Mouse (Mus musculus) lung, postnatal 0 days (tissue): ENCODE data around the gene N4bp1. TPM values are rescaled to one million over a fixed set of nuclear protein-coding genes. Genes with fewer than 3 reads are reported as not detected.

Experiments used
- ATAC-seq: fragments of 200-750 bp; cut with Nextera tagmentation; 2 replicates; pipeline ENCODE4 v1.8.0; 2017; ENCODE audit warnings: moderate library complexity
- DNase-seq: peaks from one replicate; pipeline ENCODE4 v3.0.0-alpha.2; 2016; ENCODE audit warnings: low spot score
- H3K27ac ChIP-seq: fragments of 300-500 bp; sonication (generic); 2 replicates; pipeline ENCODE4 v1.5.1; 2014; ENCODE audit warnings: antibody characterized with exemption, mild to moderate bottlenecking, low read length, mixed read lengths
- H3K27me3 ChIP-seq: fragments of 300-500 bp; sonication (generic); replicated peaks from 2 replicates; pipeline ENCODE4 v1.6.1; 2014; ENCODE audit warnings: low read length, mixed read lengths; ENCODE audit not compliant: insufficient read depth
- H3K36me3 ChIP-seq: fragments of 300-500 bp; sonication (generic); 2 replicates; pipeline ENCODE4 v1.6.1; 2014; ENCODE audit warnings: low read length, mixed read lengths; ENCODE audit not compliant: insufficient read depth
- H3K4me1 ChIP-seq: fragments of 300-500 bp; sonication (generic); 2 replicates; pipeline ENCODE4 v1.6.1; 2014; ENCODE audit warnings: antibody characterized with exemption, low read depth, low read length, mixed read lengths; ENCODE audit not compliant: insufficient read depth
- H3K4me2 ChIP-seq: fragments of 300-500 bp; sonication (generic); replicated peaks from 2 replicates; pipeline ENCODE4 v1.6.1; 2014; ENCODE audit warnings: low read depth, mild to moderate bottlenecking, low read length, moderate library complexity, mixed read lengths
- H3K4me3 ChIP-seq: fragments of 300-500 bp; sonication (generic); 2 replicates; pipeline ENCODE4 v1.5.1; 2014; ENCODE audit warnings: low read depth, low read length
- H3K9ac ChIP-seq: fragments of 300-500 bp; sonication (generic); replicated peaks from 2 replicates; pipeline ENCODE4 v1.6.1; 2014; ENCODE audit warnings: low read depth, mild to moderate bottlenecking
- H3K9me3 ChIP-seq: fragments of 300-500 bp; sonication (generic); 2 replicates; pipeline ENCODE4 v1.6.1; 2016; ENCODE audit warnings: low read length, mixed read lengths
- CTCF ChIP-seq: IDR thresholded peaks from 2 replicates; pipeline ENCODE4 v1.5.1; 2016; ENCODE audit warnings: antibody characterized with exemption, mild to moderate bottlenecking
- EP300 ChIP-seq: IDR thresholded peaks from 2 replicates; pipeline ENCODE4 v1.6.1; 2016; ENCODE audit warnings: antibody characterized with exemption, mild to moderate bottlenecking, control low read depth
- WGBS: fragments of 180-500 bp; shearing (Covaris S2); extraction: QIAGEN DNeasy Blood & Tissue Kit; methylation state at CpG from one replicate; pipeline ENCODE4 v1.1.7; 2014; 5-methylcytosine and 5-hydroxymethylcytosine counted together
- polyA plus RNA-seq: library from polyadenylated mRNA; unstranded; fragments of >200 nt; fragmentation: Nextera tagmentation; extraction: Ambion mirVana; gene quantifications from 2 replicates; pipeline ENCODE4 v1.2.1, GENCODE M21; 2015

The N4bp1 gene
- polyA plus RNA-seq, 1 experiment from 2014 or later = 5.4 TPM

- no peaks in the 10 kb centered on the region for H3K36me3 ChIP-seq
Measured at GRCm38 (mm10) chr8:86840120-86840693, 44.9 kb downstream of the N4bp1 start.

GRCm38 (mm10) chr8:86838707-86839438 is 46.2 kb downstream of the N4bp1 start:
- Histone ChIP-seq H3K27ac (no peak overlapping the region), H3K27me3 (no peaks in the 10 kb centered on the region), H3K4me1 (no peaks in the 10 kb centered on the region), H3K4me3 (no peak overlapping the region), H3K4me2 (no peak overlapping the region), H3K9me3 (no peaks in the 10 kb centered on the region), H3K9ac (no peak overlapping the region), H3K36me3 (no peaks in the 10 kb centered on the region)
- 92% methylated on average over 6 of the region's 6 CpGs for WGBS
- no peak for ATAC-seq
- no peak for TF ChIP-seq EP300
- TF ChIP-seq CTCF = no peak
- DNase-seq = no peak

More at GRCm38 (mm10) chr8:86840120-86840693, 44.9 kb downstream of the N4bp1 start:
- no peak overlapping the region for H3K4me3 ChIP-seq
- H3K9ac ChIP-seq = no peak overlapping the region
- H3K27me3 ChIP-seq = no peaks in the 10 kb centered on the region
- no peaks in the 10 kb centered on the region for H3K4me1 ChIP-seq
- ATAC-seq = no peak
- H3K9me3 ChIP-seq = no peaks in the 10 kb centered on the region
- H3K27ac ChIP-seq = no peak overlapping the region
- TF ChIP-seq EP300 (no peak), CTCF (no peak)
- WGBS = 97% methylated on average over 12 of the region's 12 CpGs
- H3K4me2 ChIP-seq = no peak overlapping the region
- no peak for DNase-seq

GRCm38 (mm10) chr8:86837234-86837633 is 47.8 kb downstream of the N4bp1 start:
- ATAC-seq = no peak
- Histone ChIP-seq H3K9me3 (no peaks in the 10 kb centered on the region), H3K4me3 (no peak overlapping the region), H3K9ac (no peak overlapping the region), H3K27ac (no peak overlapping the region), H3K36me3 (no peaks in the 10 kb centered on the region), H3K4me2 (no peak overlapping the region), H3K4me1 (no peaks in the 10 kb centered on the region), H3K27me3 (no peaks in the 10 kb centered on the region)
- TF ChIP-seq CTCF (no peak), EP300 (no peak)
- 77% methylated on average over 2 of the region's 2 CpGs for WGBS
- no peak for DNase-seq

- no peak overlapping the region for H3K27ac ChIP-seq
- ATAC-seq (no peak), DNase-seq (no peak)
- H3K27me3 ChIP-seq = no peaks in the 10 kb centered on the region
- H3K4me1 ChIP-seq = no peaks in the 10 kb centered on the region
- H3K9ac ChIP-seq = no peak overlapping the region
- TF ChIP-seq CTCF = no peak
- no peak for TF ChIP-seq EP300
- H3K4me3 ChIP-seq = no peak overlapping the region
- H3K9me3 ChIP-seq = no peaks in the 10 kb centered on the region
- no peaks in the 10 kb centered on the region for H3K36me3 ChIP-seq
- H3K4me2 ChIP-seq = no peak overlapping the region
Measured at GRCm38 (mm10) chr8:86835881-86836280, 49.2 kb downstream of the N4bp1 start.

- Histone ChIP-seq H3K4me1 (no peaks in the 10 kb centered on the region), H3K4me2 (no peak overlapping the region), H3K27me3 (no peaks in the 10 kb centered on the region), H3K9me3 (no peaks in the 10 kb centered on the region), H3K9ac (no peak overlapping the region), H3K36me3 (no peaks in the 10 kb centered on the region), H3K4me3 (no peak overlapping the region), H3K27ac (no peak overlapping the region)
- DNase-seq = no peak
- TF ChIP-seq CTCF = no peak
- no peak for TF ChIP-seq EP300
- WGBS = 85% methylated on average over 8 of the region's 8 CpGs
- ATAC-seq = no peak
Measured at GRCm38 (mm10) chr8:86834496-86835260, 50.4 kb downstream of the N4bp1 start.

GRCm38 (mm10) chr8:86833937-86834336 is 51.1 kb downstream of the N4bp1 start:
- ATAC-seq (no peak), DNase-seq (no peak)
- TF ChIP-seq EP300 (no peak), CTCF (no peak)
- Histone ChIP-seq H3K9me3 (no peaks in the 10 kb centered on the region), H3K27me3 (no peaks in the 10 kb centered on the region), H3K27ac (no peak overlapping the region), H3K4me3 (no peak overlapping the region), H3K4me2 (no peak overlapping the region), H3K36me3 (no peaks in the 10 kb centered on the region), H3K4me1 (no peaks in the 10 kb centered on the region), H3K9ac (no peak overlapping the region)
- 84% methylated on average over 1 of the region's 1 CpGs for WGBS
